Mouse (Mus musculus) adrenal gland, adult 18-20 months (tissue): ENCODE data around the gene Cars. TPM values are rescaled to one million over a fixed set of nuclear protein-coding genes. Genes with fewer than 3 reads are reported as not detected.
A peak's percentile ranks its signal among the peaks of the same experiment; 100 is the strongest.
"Not testable (repeated sequence)": the region's sequence is repeated elsewhere in the genome, so short reads cannot be mapped to it uniquely, and the experiment has no call there.

Experiments
- DNase-seq, 2 experiments: peaks; one replicate each; pipeline ENCODE4 v3.0.0; 2021 to 2022; ENCODE audit warnings: low spot score in 2 of 2
- long read RNA-seq, 2 experiments: library from polyadenylated mRNA; stranded (forward); transcript quantifications; one replicate each; pipeline ENCODE4 v2.0.0; 2021
- total RNA-seq, 2 experiments: library from RNA; stranded (reverse); gene quantifications; 1 replicate in 1 of 2; 2 replicates in 1 of 2; pipeline ENCODE4 v1.2.3; 2021

Gene Cars
- total RNA-seq = 10 to 100 TPM; 54.1 to 61.1 TPM
- long read RNA-seq, experiment 1, transcript Cars-202 (22 exons, 2,462 nt) = major isoform, 33 of 50 reads
- long read RNA-seq, experiment 1, transcript Cars-201 (23 exons, 3,222 nt) = minor isoform, 7 of 50 reads
- long read RNA-seq, experiment 1, partial matches to known transcripts = 3 of 50 reads
- long read RNA-seq, experiment 1, other reads (novel, unspliced or antisense) = 7 of 50 reads
- long read RNA-seq, experiment 2, transcript Cars-202 (22 exons, 2,462 nt) = major isoform, 14 of 40 reads
- long read RNA-seq, experiment 2, transcript Cars-201 (23 exons, 3,222 nt) = minor isoform, 8 of 40 reads
- long read RNA-seq, experiment 2, partial matches to known transcripts = 14 of 40 reads
- long read RNA-seq, experiment 2, other reads (novel, unspliced or antisense) = 3 of 40 reads

GRCm38 (mm10) chr7:143599428-143600230, at the start of gene Cars:
Gene Cars (minus strand): TSS chr7:143600090.
- DNase-seq = peak; percentile 88 to 92

- DNase-seq = peak; percentile 73 to 75
Observed at GRCm38 (mm10) chr7:143649034-143649768, 49.3 kb upstream of the Cars start, which contains the start of gene Tnfrsf22. Gene Tnfrsf22 (minus strand): TSS chr7:143649661.

- DNase-seq = not testable (repeated sequence)
Observed at GRCm38 (mm10) chr7:143643949-143644348, 44.1 kb upstream of the Cars start.

GRCm38 (mm10) chr7:143636674-143637073, 36.8 kb upstream of the Cars start:
- DNase-seq = no peak

- no peak for DNase-seq
Observed at GRCm38 (mm10) chr7:143631503-143631902, 31.6 kb upstream of the Cars start.

- no peak for DNase-seq
Observed at GRCm38 (mm10) chr7:143629501-143629900, 29.6 kb upstream of the Cars start.

GRCm38 (mm10) chr7:143628540-143628939, 28.6 kb upstream of the Cars start, which contains the start of gene Tnfrsf26:
Gene Tnfrsf26 (minus strand): TSS chr7:143628722.
- DNase-seq = no peak

GRCm38 (mm10) chr7:143627555-143628286, 27.8 kb upstream of the Cars start:
- no peak for DNase-seq

GRCm38 (mm10) chr7:143626178-143626577, 26.3 kb upstream of the Cars start:
- DNase-seq = no peak

GRCm38 (mm10) chr7:143625151-143625550, 25.3 kb upstream of the Cars start:
- no peak for DNase-seq

- no peak for DNase-seq
Observed at GRCm38 (mm10) chr7:143624561-143624960, 24.7 kb upstream of the Cars start.

- DNase-seq = no peak
Observed at GRCm38 (mm10) chr7:143620951-143621350, 21.1 kb upstream of the Cars start.

- DNase-seq = no peak
Observed at GRCm38 (mm10) chr7:143614404-143615135, 14.7 kb upstream of the Cars start.

- no peak for DNase-seq
Observed at GRCm38 (mm10) chr7:143612215-143612614, 12.3 kb upstream of the Cars start.

GRCm38 (mm10) chr7:143605321-143605720, 5.4 kb upstream of the Cars start:
- DNase-seq = no peak

GRCm38 (mm10) chr7:143604889-143605288, 5.0 kb upstream of the Cars start:
- DNase-seq = no peak

- no peak for DNase-seq
Observed at GRCm38 (mm10) chr7:143601705-143602104, 1.8 kb upstream of the Cars start.

GRCm38 (mm10) chr7:143600231-143600740, 396 bp upstream of the Cars start:
- no peak for DNase-seq

- no peak for DNase-seq
Observed at GRCm38 (mm10) chr7:143594865-143595264, 5.0 kb downstream of the Cars start.

GRCm38 (mm10) chr7:143592255-143592654, 7.6 kb downstream of the Cars start:
- DNase-seq = no peak
